Mouse (Mus musculus) hindbrain, embryonic 14.5 days (tissue): ENCODE results near the gene Gsn. TPM values are rescaled to one million over a fixed set of nuclear protein-coding genes. Genes with fewer than 3 reads are reported as not detected.

Experiments used
- ATAC-seq: fragments of 200-750 bp; cut with Nextera tagmentation; 2 replicates; pipeline ENCODE4 v1.8.0; 2017; ENCODE audit warnings: moderate number of reproducible peaks, mild to moderate bottlenecking, moderate TSS enrichment, moderate library complexity; ENCODE audit not compliant: low FRiP score
- DNase-seq: peaks from one replicate; pipeline ENCODE4 v3.0.0-alpha.2; 2015; ENCODE audit warnings: low spot score
- H3K27ac ChIP-seq: fragments of 300-500 bp; sonication (generic); 2 replicates; pipeline ENCODE4 v1.5.1; 2014; ENCODE audit warnings: mild to moderate bottlenecking, moderate library complexity
- H3K27me3 ChIP-seq: fragments of 300-500 bp; sonication (generic); 2 replicates; pipeline ENCODE4 v1.6.1; 2014; ENCODE audit warnings: mild to moderate bottlenecking, low read length, mixed read lengths; ENCODE audit not compliant: control insufficient read depth, insufficient read depth
- H3K36me3 ChIP-seq: fragments of 300-500 bp; sonication (generic); replicated peaks from 2 replicates; pipeline ENCODE4 v1.6.1; 2014; ENCODE audit not compliant: control insufficient read depth, insufficient read depth
- H3K4me1 ChIP-seq: fragments of 300-500 bp; sonication (generic); replicated peaks from 2 replicates; pipeline ENCODE4 v1.6.1; 2014; ENCODE audit warnings: antibody characterized with exemption, low read length, mixed read lengths; ENCODE audit not compliant: control insufficient read depth, insufficient read depth
- H3K4me2 ChIP-seq: fragments of 300-500 bp; sonication (generic); replicated peaks from 2 replicates; pipeline ENCODE4 v1.6.1; 2014; ENCODE audit warnings: mild to moderate bottlenecking, moderate library complexity
- H3K4me3 ChIP-seq: fragments of 300-500 bp; sonication (generic); replicated peaks from 2 replicates; pipeline ENCODE4 v1.5.1; 2014; ENCODE audit warnings: mild to moderate bottlenecking, low read length
- H3K9ac ChIP-seq: fragments of 300-500 bp; sonication (generic); 2 replicates; pipeline ENCODE4 v1.6.1; 2014
- H3K9me3 ChIP-seq: fragments of 300-500 bp; sonication (generic); 2 replicates; pipeline ENCODE4 v1.6.1; 2016; ENCODE audit warnings: low read length; ENCODE audit not compliant: control insufficient read depth
- WGBS: fragments of 180-500 bp; shearing (Covaris S2); extraction: QIAGEN DNeasy Blood & Tissue Kit; methylation state at CpG from one replicate; pipeline ENCODE4 v1.1.7; 2014; 5-methylcytosine and 5-hydroxymethylcytosine counted together
- polyA plus RNA-seq: library from polyadenylated mRNA; unstranded; fragments of >200 nt; fragmentation: Nextera tagmentation; extraction: Ambion mirVana; gene quantifications from 2 replicates; pipeline ENCODE4 v1.2.1, GENCODE M21; 2014

Gsn gene
- polyA plus RNA-seq, 1 experiment from 2014 or later: 31.4 TPM

DNA sequence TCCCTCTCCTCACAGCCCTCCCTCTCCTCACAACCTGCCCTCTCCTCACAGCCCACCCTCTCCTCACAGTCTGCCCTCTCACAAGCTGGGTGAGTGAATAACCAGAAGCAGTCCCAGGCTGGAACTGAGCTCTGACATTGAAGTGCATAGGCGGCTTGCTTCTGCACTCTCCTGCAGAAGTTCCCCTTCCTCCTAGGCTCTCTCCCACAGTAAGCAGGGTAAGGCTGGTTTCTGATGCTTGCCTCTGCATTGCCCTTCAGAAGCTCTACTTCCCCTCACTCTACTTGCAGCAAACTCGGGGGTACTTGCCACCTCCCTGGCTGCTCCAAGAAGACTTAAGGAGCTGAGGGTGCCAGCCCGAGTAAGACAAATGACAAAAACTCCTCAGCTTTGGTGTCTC is 11.9 kb upstream of the Gsn start:
- ATAC-seq (no peak), DNase-seq (no peak)
- no peak overlapping the region for H3K4me2 ChIP-seq
- H3K27me3 ChIP-seq: no peaks in the 10 kb centered on the region
- no peaks in the 10 kb centered on the region for H3K4me1 ChIP-seq
- H3K27ac ChIP-seq: no peak overlapping the region
- no peak overlapping the region for H3K4me3 ChIP-seq
- no peak overlapping the region for H3K9ac ChIP-seq
- H3K36me3 ChIP-seq: no peaks in the 10 kb centered on the region
- 57% methylated on average over 3 of the region's 3 CpGs for WGBS
- peaks cover 4% of the 10 kb centered on the region; the same call in 1 of the 2 replicates for H3K9me3 ChIP-seq

DNA sequence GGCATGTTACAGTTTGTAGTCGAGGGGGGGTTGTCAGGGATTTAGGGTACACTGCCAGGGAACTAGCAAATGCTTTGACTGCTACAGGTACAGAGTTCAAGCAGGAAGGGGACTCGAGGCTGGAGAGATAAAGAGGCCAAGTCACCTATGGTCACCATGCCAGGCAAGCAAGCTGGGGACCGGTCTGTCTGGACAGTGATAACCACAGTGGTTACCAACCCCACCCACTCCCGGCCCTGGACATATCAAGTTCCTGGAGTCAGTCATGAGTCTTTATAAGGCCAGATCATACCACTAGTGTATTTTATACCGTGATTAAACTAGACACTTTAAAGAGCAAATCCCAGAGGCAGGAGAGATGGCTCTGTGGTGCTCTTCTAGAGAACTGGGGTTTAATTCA is 8.4 kb upstream of the Gsn start:
- no peaks in the 10 kb centered on the region for H3K27me3 ChIP-seq
- no peak for DNase-seq
- no peaks in the 10 kb centered on the region for H3K4me1 ChIP-seq
- no peak overlapping the region for H3K27ac ChIP-seq
- WGBS: 78% methylated on average over 5 of the region's 5 CpGs
- ATAC-seq: no peak
- H3K9me3 ChIP-seq: peaks cover 3% of the 10 kb centered on the region; the same call in 1 of the 2 replicates
- H3K4me3 ChIP-seq: no peak overlapping the region
- H3K4me2 ChIP-seq: no peak overlapping the region
- no peaks in the 10 kb centered on the region for H3K36me3 ChIP-seq
- no peak overlapping the region for H3K9ac ChIP-seq

DNA sequence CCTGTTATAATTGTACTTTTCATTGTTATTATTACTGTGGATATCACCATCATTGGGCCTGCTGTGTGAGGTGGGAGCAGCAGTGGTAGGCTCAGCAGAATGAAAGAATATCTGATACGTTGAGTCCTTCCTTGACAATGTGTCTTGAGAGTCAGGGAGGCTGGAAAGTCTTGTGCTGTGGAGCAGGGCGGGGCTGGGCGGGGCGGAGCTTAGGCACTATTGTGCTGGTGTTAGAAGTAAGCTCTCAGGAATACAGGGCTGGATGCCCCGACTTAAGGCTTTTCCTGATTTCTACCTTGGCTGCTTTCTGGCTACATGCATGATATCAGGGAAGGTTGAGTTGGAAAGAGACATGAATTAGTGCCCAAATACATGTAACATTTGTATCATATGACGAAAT is 3.4 kb upstream of the Gsn start:
- no peak overlapping the region for H3K4me3 ChIP-seq
- no peak for DNase-seq
- H3K4me2 ChIP-seq: no peak overlapping the region
- H3K27me3 ChIP-seq: 0 out of 2 replicates have a peak, but pooled peaks cover 6% of the 10 kb centered on the region
- no peaks in the 10 kb centered on the region for H3K9me3 ChIP-seq
- H3K36me3 ChIP-seq: no peaks in the 10 kb centered on the region
- H3K27ac ChIP-seq: no peak overlapping the region
- WGBS: 46% methylated on average over 6 of the region's 6 CpGs
- peaks cover 5% of the 10 kb centered on the region; the same call in 1 of the 2 replicates for H3K4me1 ChIP-seq
- H3K9ac ChIP-seq: no peak overlapping the region
- no peak for ATAC-seq

DNA sequence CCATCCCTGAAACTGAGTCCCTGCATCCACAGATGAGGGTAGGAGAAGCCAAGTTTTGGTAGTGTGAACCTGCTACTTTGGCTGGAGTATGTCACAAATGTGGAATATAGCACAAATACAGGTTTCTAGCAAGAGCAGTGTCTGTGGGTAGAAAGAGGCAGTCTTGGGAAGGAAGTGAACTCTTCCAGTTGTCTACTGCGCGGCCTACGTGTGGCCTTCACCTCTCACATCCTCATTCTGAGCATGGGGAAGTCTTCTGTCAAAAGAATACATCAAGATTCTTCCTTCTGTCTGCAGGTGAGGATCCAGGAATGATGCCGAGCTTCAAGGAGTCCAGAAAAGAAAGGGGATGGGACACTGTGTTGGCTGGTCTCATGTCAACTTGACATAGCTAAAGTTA is 2.4 kb upstream of the Gsn start:
- Histone ChIP-seq H3K27ac (no peak overlapping the region), H3K4me3 (no peak overlapping the region), H3K4me2 (no peak overlapping the region), H3K27me3 (0 out of 2 replicates have a peak, but pooled peaks cover 6% of the 10 kb centered on the region), H3K9me3 (no peaks in the 10 kb centered on the region), H3K4me1 (peaks cover 5% of the 10 kb centered on the region; the same call in 1 of the 2 replicates), H3K9ac (no peak overlapping the region), H3K36me3 (no peaks in the 10 kb centered on the region)
- 92% methylated on average over 4 of the region's 4 CpGs for WGBS
- no peak for DNase-seq
- ATAC-seq: no peak

DNA sequence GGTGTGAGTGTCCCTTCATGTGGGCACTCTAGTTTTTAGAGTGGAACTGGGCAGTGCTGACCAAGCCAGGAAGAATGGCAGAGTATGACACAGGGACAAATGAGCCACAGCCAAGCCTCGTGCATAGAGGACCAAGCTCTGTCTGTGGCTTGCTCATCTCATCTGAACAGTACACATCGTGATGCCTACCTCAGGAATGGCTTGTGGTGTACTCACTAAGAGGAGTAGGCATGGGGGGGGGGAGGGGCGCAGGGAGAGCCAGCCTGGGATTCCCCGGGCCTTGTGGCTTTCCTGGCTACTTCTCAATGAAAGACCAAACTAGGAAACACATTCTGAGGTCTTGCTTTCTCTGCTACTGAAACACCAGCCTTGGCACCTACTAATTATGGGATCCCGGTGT is 1.2 kb upstream of the Gsn start:
- no peak overlapping the region for H3K4me3 ChIP-seq
- H3K4me1 ChIP-seq: peaks cover 5% of the 10 kb centered on the region; the same call in 1 of the 2 replicates
- H3K9me3 ChIP-seq: no peaks in the 10 kb centered on the region
- no peak overlapping the region for H3K27ac ChIP-seq
- H3K9ac ChIP-seq: no peak overlapping the region
- 0 out of 2 replicates have a peak, but pooled peaks cover 6% of the 10 kb centered on the region for H3K27me3 ChIP-seq
- H3K4me2 ChIP-seq: no peak overlapping the region
- H3K36me3 ChIP-seq: no peaks in the 10 kb centered on the region
- DNase-seq (no peak), ATAC-seq (no peak)
- WGBS: 70% methylated on average over 5 of the region's 5 CpGs

DNA sequence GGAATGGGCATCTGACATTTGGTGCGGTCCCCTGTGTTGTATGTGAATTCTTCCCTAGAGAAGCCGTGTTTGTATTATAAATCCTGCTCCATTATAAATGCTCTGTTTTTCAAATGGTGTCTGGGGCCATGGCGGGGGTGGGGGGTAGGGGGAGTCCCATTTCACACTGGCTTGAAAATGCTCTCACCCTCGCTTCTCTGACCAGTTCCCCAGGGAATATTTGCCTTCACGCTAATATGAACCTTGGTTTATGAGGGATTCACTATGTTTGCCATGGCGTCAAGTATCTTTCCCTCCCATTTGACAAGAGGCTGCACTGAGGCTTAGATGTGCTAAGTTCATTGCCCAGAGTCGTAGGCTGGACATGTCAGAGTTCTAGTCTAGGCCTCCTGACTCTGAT is 718 bp upstream of the Gsn start:
- Histone ChIP-seq H3K9me3 (no peaks in the 10 kb centered on the region), H3K4me3 (0 out of 2 replicates have a peak overlapping the region, but pooled peaks have one; percentile 45), H3K27me3 (0 out of 2 replicates have a peak, but pooled peaks cover 6% of the 10 kb centered on the region), H3K4me2 (peak overlapping the region; percentile 81; the same call in 1 of the 2 replicates), H3K27ac (no peak overlapping the region), H3K9ac (0 out of 2 replicates have a peak overlapping the region, but pooled peaks have one; percentile 60), H3K36me3 (no peaks in the 10 kb centered on the region), H3K4me1 (peaks cover 5% of the 10 kb centered on the region; the same call in 1 of the 2 replicates)
- DNase-seq (no peak), ATAC-seq (no peak)
- WGBS: 64% methylated on average over 7 of the region's 7 CpGs

DNA sequence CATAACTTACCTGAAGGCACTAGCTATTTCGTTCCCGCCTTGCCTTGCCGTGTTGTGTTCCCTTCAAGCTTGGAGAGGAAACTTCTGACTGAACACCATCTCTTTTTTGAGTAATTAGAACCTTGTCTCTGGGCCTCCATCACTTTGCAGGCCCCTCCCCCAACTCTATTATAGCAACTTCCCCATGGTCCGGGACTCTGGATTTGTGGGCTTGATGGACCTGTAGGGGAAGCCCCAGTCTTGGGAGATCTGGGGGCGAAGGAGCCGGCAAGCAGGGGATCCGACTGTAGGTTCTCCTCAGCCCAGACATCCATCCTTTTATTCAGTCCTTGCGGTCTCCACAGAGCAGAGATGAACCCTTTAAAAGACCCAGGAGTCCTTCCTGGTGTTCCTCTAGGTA is 752 bp downstream of the Gsn start:
- 51% methylated on average over 8 of the region's 8 CpGs for WGBS
- H3K4me1 ChIP-seq: peaks cover 5% of the 10 kb centered on the region; the same call in 1 of the 2 replicates
- no peaks in the 10 kb centered on the region for H3K36me3 ChIP-seq
- no peaks in the 10 kb centered on the region for H3K9me3 ChIP-seq
- DNase-seq (no peak), ATAC-seq (no peak)
- 0 out of 2 replicates have a peak, but pooled peaks cover 6% of the 10 kb centered on the region for H3K27me3 ChIP-seq
- peak overlapping the region; percentile 45 for H3K4me3 ChIP-seq
- no peak overlapping the region for H3K27ac ChIP-seq
- H3K9ac ChIP-seq: peak overlapping the region; percentile 60; the same call in 1 of the 2 replicates
- peak overlapping the region; percentile 81 for H3K4me2 ChIP-seq

DNA sequence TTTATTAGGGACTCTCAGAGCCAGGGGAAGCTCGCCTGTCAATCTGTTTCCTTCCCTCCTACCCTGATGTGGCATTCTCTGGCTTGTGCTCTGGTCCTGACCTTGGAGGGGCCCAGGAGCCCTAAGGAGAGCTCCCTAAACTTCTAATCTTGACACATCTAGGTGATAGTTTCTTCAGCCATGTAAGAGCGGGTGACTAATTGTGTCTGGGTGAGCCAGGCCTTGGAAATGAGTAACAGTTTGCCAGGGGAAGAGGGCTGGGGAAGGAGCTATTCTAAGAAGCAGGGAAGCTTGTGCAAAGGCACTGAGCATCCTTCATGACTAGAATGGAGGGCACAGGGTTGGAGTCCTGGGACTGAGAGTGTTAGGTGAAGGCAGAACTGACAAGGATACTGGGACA is 1.7 kb downstream of the Gsn start:
- Histone ChIP-seq H3K36me3 (no peaks in the 10 kb centered on the region), H3K9ac (no peak overlapping the region), H3K4me3 (no peak overlapping the region)

DNA sequence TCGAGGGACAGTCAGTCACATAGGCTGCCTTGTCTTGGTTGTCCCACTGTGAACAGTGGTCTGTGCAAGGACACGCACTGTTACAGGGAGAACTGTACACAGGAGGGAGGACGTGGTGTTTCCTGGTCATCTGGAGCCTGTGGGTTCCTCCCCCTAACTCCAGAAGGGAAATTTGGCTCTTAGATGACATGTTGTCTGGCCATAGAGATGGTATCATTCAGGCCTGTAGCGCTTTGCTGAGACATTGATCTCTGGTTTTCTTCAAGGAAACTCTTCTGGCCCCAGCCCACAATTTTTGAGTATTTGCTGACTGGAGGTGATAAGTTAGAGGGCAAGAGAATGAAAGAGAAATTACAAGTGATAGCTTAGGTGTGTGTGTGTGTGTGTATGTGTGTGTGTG is 2.4 kb downstream of the Gsn start:
- 86% methylated on average over 4 of the region's 4 CpGs for WGBS
- Histone ChIP-seq H3K4me3 (no peak overlapping the region), H3K27me3 (0 out of 2 replicates have a peak, but pooled peaks cover 6% of the 10 kb centered on the region), H3K4me1 (peaks cover 5% of the 10 kb centered on the region; the same call in 1 of the 2 replicates), H3K9ac (no peak overlapping the region), H3K4me2 (no peak overlapping the region), H3K36me3 (no peaks in the 10 kb centered on the region), H3K9me3 (no peaks in the 10 kb centered on the region), H3K27ac (no peak overlapping the region)
- no peak for DNase-seq
- ATAC-seq: no peak

More for the DNA sequence above, 1.7 kb downstream of the Gsn start:
- H3K4me2 ChIP-seq: no peak overlapping the region
- H3K27ac ChIP-seq: no peak overlapping the region
- peaks cover 5% of the 10 kb centered on the region; the same call in 1 of the 2 replicates for H3K4me1 ChIP-seq
- H3K27me3 ChIP-seq: 0 out of 2 replicates have a peak, but pooled peaks cover 6% of the 10 kb centered on the region
- no peak for ATAC-seq
- H3K9me3 ChIP-seq: no peaks in the 10 kb centered on the region
- no peak for DNase-seq
- 80% methylated on average over 2 of the region's 2 CpGs for WGBS
